Mouse (Mus musculus): ENCODE measurements around the gene Gh.

DNA sequence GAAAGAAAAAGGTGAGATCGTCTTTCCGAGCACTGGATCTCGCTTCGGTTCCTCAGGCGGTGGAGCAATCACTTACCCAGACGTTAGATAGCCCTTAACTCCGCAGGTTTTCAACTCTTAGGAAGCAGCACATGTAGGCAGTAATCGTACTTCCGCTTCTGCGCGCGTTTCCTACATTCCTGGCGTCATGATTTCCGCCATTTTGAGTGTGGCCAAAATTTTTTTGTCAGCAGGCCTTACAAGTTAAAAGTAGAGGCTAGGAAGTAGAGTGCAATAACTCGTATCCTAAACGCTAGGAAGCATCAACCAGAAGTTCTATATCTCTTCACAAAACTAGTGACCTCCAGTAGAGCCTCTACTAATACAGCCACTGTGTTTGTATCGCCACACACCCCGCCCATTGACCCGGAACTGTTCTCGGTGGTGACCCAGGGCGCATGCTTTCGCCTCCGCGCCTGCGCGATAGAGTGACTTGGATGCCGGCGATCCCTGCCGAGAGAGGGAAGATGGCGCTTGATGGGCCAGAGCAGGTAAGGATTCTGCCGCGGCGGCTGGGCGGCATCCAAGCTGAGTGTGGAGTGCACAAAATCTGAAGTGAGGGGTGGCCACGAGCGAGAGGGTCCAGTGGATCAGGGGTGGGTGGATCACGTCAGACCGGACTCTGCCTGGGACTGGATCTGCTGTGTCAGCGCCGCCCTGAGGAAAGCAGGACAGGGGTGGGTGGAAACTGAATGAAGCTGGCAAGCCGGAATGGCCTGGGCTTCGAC lies 45.8 kb downstream of the Gh start, which contains the start of the genes Ftsj3 and Psmc5:
- TF ChIP-seq TAL1 (IDR thresholded peaks at IDR 0.05; ENCODE audit: low read length) (no peak), GATA1 (IDR thresholded peaks at IDR 0.05; ENCODE audit: low read length) (no peak)
